Mouse (Mus musculus) MEL (cell line): ENCODE measurements around the gene Zfp335. TPM values are rescaled to one million over a fixed set of nuclear protein-coding genes. Genes with fewer than 3 reads are reported as not detected.

Experiments
- DNase-seq: peaks from one replicate; pipeline ENCODE4 v3.0.0; 2011; ENCODE audit warnings: low read depth, low spot score
- H3K27ac ChIP-seq: 2 replicates; pipeline ENCODE4 v1.5.1; 2012; ENCODE audit warnings: low read depth, mild to moderate bottlenecking, control low read depth, low read length, moderate library complexity; ENCODE audit not compliant: control insufficient read depth
- H3K27me3 ChIP-seq, 2 experiments: fragments of 150-350 bp in 1 of 2; sonication (generic) in 1 of 2; 2 replicates each; pipeline ENCODE4 v1.6.1; 2012; ENCODE audit warnings: low read length in 2 of 2, mild to moderate bottlenecking in 2 of 2, improper control_type of control experiment in 1 of 2, moderate library complexity in 1 of 2; ENCODE audit not compliant: insufficient read depth in 2 of 2, control insufficient read depth in 1 of 2
- H3K36me3 ChIP-seq, 2 experiments: 2 replicates each; pipeline ENCODE4 v1.6.1; 2012 to 2014; ENCODE audit warnings: low read length in 2 of 2, improper control_type of control experiment in 1 of 2, inconsistent platforms in 1 of 2, mild to moderate bottlenecking in 1 of 2; ENCODE audit not compliant: insufficient read depth in 2 of 2, control insufficient read depth in 1 of 2
- H3K4me1 ChIP-seq, 2 experiments: fragments of 150-350 bp in 1 of 2; sonication (generic) in 1 of 2; 2 replicates each; pipeline ENCODE4 v1.6.1; 2012; ENCODE audit warnings: low read length in 2 of 2, improper control_type of control experiment in 1 of 2, mild to moderate bottlenecking in 1 of 2; ENCODE audit not compliant: insufficient read depth in 2 of 2, control insufficient read depth in 1 of 2
- H3K4me3 ChIP-seq, 2 experiments: fragments of 150-350 bp in 1 of 2; sonication (generic) in 1 of 2; 2 replicates each; pipeline ENCODE4 v1.5.1; 2012; ENCODE audit warnings: low read depth in 2 of 2, low read length in 2 of 2, mild to moderate bottlenecking in 2 of 2, moderate library complexity in 2 of 2, control low read depth in 1 of 2, improper control_type of control experiment in 1 of 2; ENCODE audit not compliant: control insufficient read depth in 1 of 2, insufficient read depth in 1 of 2
- H3K79me2 ChIP-seq: 2 replicates; pipeline ENCODE4 v1.6.1; 2012; ENCODE audit warnings: mild to moderate bottlenecking, low read length, moderate library complexity; ENCODE audit not compliant: control insufficient read depth, poor library complexity, insufficient read depth
- H3K9ac ChIP-seq: 2 replicates; pipeline ENCODE4 v1.6.1; 2012; ENCODE audit warnings: low read depth, mild to moderate bottlenecking, control low read depth, low read length, moderate library complexity; ENCODE audit not compliant: control insufficient read depth, poor library complexity, severe bottlenecking
- H3K9me3 ChIP-seq: fragments of 150-350 bp; sonication (generic); replicated peaks from 2 replicates; pipeline ENCODE4 v1.6.1; 2012; ENCODE audit warnings: mild to moderate bottlenecking, low read length, improper control_type of control experiment, moderate library complexity; ENCODE audit not compliant: insufficient read depth
- BHLHE40 ChIP-seq: IDR thresholded peaks from 2 replicates; pipeline ENCODE4 v1.6.1; 2012; ENCODE audit warnings: low read depth, mild to moderate bottlenecking, inconsistent platforms, low read length, improper control_type of control experiment, borderline replicate concordance
- CHD1 ChIP-seq: IDR thresholded peaks from 2 replicates; pipeline ENCODE4 v1.6.1; 2012; ENCODE audit warnings: low read depth, mild to moderate bottlenecking, inconsistent platforms, low read length, improper control_type of control experiment
- CHD2 ChIP-seq: IDR thresholded peaks from 2 replicates; pipeline ENCODE4 v1.6.1; 2011; ENCODE audit warnings: low read length, improper control_type of control experiment
- ELF1 ChIP-seq: IDR thresholded peaks from 2 replicates; pipeline ENCODE4 v1.6.1; 2014; ENCODE audit warnings: low read depth, mild to moderate bottlenecking, inconsistent platforms, low read length, improper control_type of control experiment, moderate library complexity
- ETS1 ChIP-seq: IDR thresholded peaks from 2 replicates; pipeline ENCODE4 v1.6.1; 2012; ENCODE audit warnings: low read depth, mild to moderate bottlenecking, inconsistent platforms, low read length, improper control_type of control experiment, moderate library complexity
- JUND ChIP-seq: IDR thresholded peaks from 2 replicates; pipeline ENCODE4 v1.6.1; 2011; ENCODE audit warnings: low read depth, mild to moderate bottlenecking, improper control_type of control experiment, low read length
- KAT2A ChIP-seq: conservative IDR thresholded peaks from 2 replicates; pipeline ENCODE4 v1.6.1; 2012; ENCODE audit warnings: low read depth, low read length, improper control_type of control experiment, inconsistent platforms
- MAX ChIP-seq: IDR thresholded peaks from 2 replicates; pipeline ENCODE4 v1.6.1; 2011; ENCODE audit warnings: low read length, improper control_type of control experiment
- MAZ ChIP-seq: IDR thresholded peaks from 2 replicates; pipeline ENCODE4 v1.6.1; 2012; ENCODE audit warnings: low read depth, mild to moderate bottlenecking, inconsistent platforms, low read length, improper control_type of control experiment
- MEF2A ChIP-seq: IDR thresholded peaks from 2 replicates; pipeline ENCODE4 v1.6.1; 2014; ENCODE audit warnings: low read depth, mild to moderate bottlenecking, inconsistent platforms, low read length, improper control_type of control experiment; ENCODE audit not compliant: poor library complexity, insufficient replicate concordance, severe bottlenecking; ENCODE audit errors: extremely low read depth
- MXI1 ChIP-seq: IDR thresholded peaks from 2 replicates; pipeline ENCODE4 v1.6.1; 2011; ENCODE audit warnings: mild to moderate bottlenecking, low read depth, low read length, improper control_type of control experiment
- MYB ChIP-seq: IDR thresholded peaks from 2 replicates; pipeline ENCODE4 v1.6.1; 2011; ENCODE audit warnings: mild to moderate bottlenecking, low read depth, low read length, improper control_type of control experiment
- MYC ChIP-seq: IDR thresholded peaks from 2 replicates; pipeline ENCODE4 v1.6.1; 2011; ENCODE audit warnings: low read depth, mild to moderate bottlenecking, low read length, improper control_type of control experiment, moderate library complexity
- NRF1 ChIP-seq: IDR thresholded peaks from 2 replicates; pipeline ENCODE4 v1.6.1; 2014; ENCODE audit warnings: low read depth, mild to moderate bottlenecking, inconsistent platforms, low read length, improper control_type of control experiment, moderate library complexity; ENCODE audit not compliant: poor library complexity, insufficient read depth, severe bottlenecking
- POLR2A ChIP-seq, 2 experiments: IDR thresholded peaks; 2 replicates each; pipeline ENCODE4 v1.6.1; 2011 to 2012; ENCODE audit warnings: low read length in 2 of 2, mild to moderate bottlenecking in 2 of 2, control low read depth in 1 of 2, improper control_type of control experiment in 1 of 2, low read depth in 1 of 2, moderate library complexity in 1 of 2; ENCODE audit not compliant: control insufficient read depth in 1 of 2, insufficient read depth in 1 of 2, poor library complexity in 1 of 2
- POLR2AphosphoS2 ChIP-seq: IDR thresholded peaks from 2 replicates; pipeline ENCODE4 v1.6.1; 2011; ENCODE audit warnings: low read length, improper control_type of control experiment
- POLR2AphosphoS5 ChIP-seq: IDR thresholded peaks from 2 replicates; pipeline ENCODE4 v1.6.1; 2012; ENCODE audit warnings: low read depth, borderline replicate concordance, mild to moderate bottlenecking, inconsistent platforms, low read length, moderate library complexity, mixed read lengths
- RAD21 ChIP-seq: IDR thresholded peaks from 2 replicates; pipeline ENCODE4 v1.6.1; 2011; ENCODE audit warnings: mild to moderate bottlenecking, low read depth, low read length, improper control_type of control experiment
- SIN3A ChIP-seq: IDR thresholded peaks from 2 replicates; pipeline ENCODE4 v1.6.1; 2012; ENCODE audit warnings: low read length, improper control_type of control experiment, inconsistent platforms
- SMC3 ChIP-seq: IDR thresholded peaks from 2 replicates; pipeline ENCODE4 v1.6.1; 2011; ENCODE audit warnings: low read depth, low read length, improper control_type of control experiment
- TAL1 ChIP-seq: IDR thresholded peaks from 2 replicates; pipeline ENCODE4 v1.6.1; 2012; ENCODE audit warnings: mild to moderate bottlenecking, inconsistent platforms, low read length, moderate library complexity, mixed read lengths
- TBP ChIP-seq: IDR thresholded peaks from 2 replicates; pipeline ENCODE4 v1.8.0; 2011; ENCODE audit warnings: low read depth, low read length, improper control_type of control experiment
- TCF12 ChIP-seq: IDR thresholded peaks from 2 replicates; pipeline ENCODE4 v1.6.1; 2014; ENCODE audit warnings: low read depth, mild to moderate bottlenecking, inconsistent platforms, low read length, improper control_type of control experiment, moderate library complexity
- UBTF ChIP-seq: IDR thresholded peaks from 2 replicates; pipeline ENCODE4 v1.6.1; 2012; ENCODE audit warnings: low read depth, mild to moderate bottlenecking, inconsistent platforms, low read length, improper control_type of control experiment, moderate library complexity, borderline replicate concordance; ENCODE audit not compliant: insufficient read depth
- USF1 ChIP-seq: IDR thresholded peaks from 2 replicates; pipeline ENCODE4 v1.6.1; 2014; ENCODE audit warnings: low read depth, mild to moderate bottlenecking, inconsistent platforms, low read length, improper control_type of control experiment, moderate library complexity
- USF2 ChIP-seq, 2 experiments: IDR thresholded peaks; 2 replicates each; pipeline ENCODE4 v1.6.1; 2011 to 2012; ENCODE audit warnings: improper control_type of control experiment in 2 of 2, low read length in 2 of 2, borderline replicate concordance in 1 of 2, inconsistent platforms in 1 of 2, low read depth in 1 of 2, mild to moderate bottlenecking in 1 of 2; ENCODE audit not compliant: insufficient read depth in 1 of 2
- ZKSCAN1 ChIP-seq: IDR thresholded peaks from 2 replicates; pipeline ENCODE4 v1.6.1; 2012; ENCODE audit warnings: low read depth, mild to moderate bottlenecking, inconsistent platforms, low read length, improper control_type of control experiment, moderate library complexity
- ZNF384 ChIP-seq: IDR thresholded peaks from 2 replicates; pipeline ENCODE4 v1.6.1; 2012; ENCODE audit warnings: low read depth, mild to moderate bottlenecking, inconsistent platforms, low read length, improper control_type of control experiment
- polyA plus RNA-seq, 2 experiments: library from polyadenylated mRNA; stranded (reverse) in 1 of 2; unstranded in 1 of 2; fragments of >175 nt in 1 of 2; fragments of >200 nt in 1 of 2; gene quantifications; 2 replicates each; pipeline versions ENCODE4 v1.2.1 to v1.2.4; 2012; ENCODE audit warnings: low replicate concordance in 2 of 2, low read depth in 1 of 2; ENCODE audit not compliant: insufficient read length in 2 of 2, insufficient read depth in 1 of 2, missing spikeins in 1 of 2
- total RNA-seq: library from RNA; depleted of rRNA; stranded (reverse); fragments of 300-350 nt; gene quantifications from 2 replicates; pipeline ENCODE4 v1.2.3, GENCODE M21; 2012

Zfp335 gene
- total and polyA plus RNA-seq, 3 experiments, result 12.6 to 24.1 TPM; not detected in 1

GRCm38 (mm10) chr2:164861094-164861493 is 50.5 kb downstream of the Zfp335 start:
- no peak for TF ChIP-seq POLR2AphosphoS2
- no peak for TF ChIP-seq POLR2A (IDR thresholded peaks at IDR 0.05; ENCODE audit: control insufficient read depth in 1 of 2, insufficient read depth in 1 of 2, low read depth in 1 of 2, low read length in 2 of 2, poor library complexity in 1 of 2)
- no peak for TF ChIP-seq TCF12
- no peak for TF ChIP-seq ZNF384
- TF ChIP-seq MYC, result no peak
- H3K4me1 ChIP-seq, result peaks cover 21 to 38% of the 10 kb centered on the region in 2 experiments
- H3K36me3 ChIP-seq, result peaks cover 0 to 25% of the 10 kb centered on the region in 2 experiments; a peak in 2 of 4 replicates
- no peak for DNase-seq
- no peaks in the 10 kb centered on the region for H3K27me3 ChIP-seq
- no peak overlapping the region for H3K27ac ChIP-seq
- no peak overlapping the region for H3K4me3 ChIP-seq
- H3K9ac ChIP-seq, result no peak overlapping the region
- H3K79me2 ChIP-seq, result no peaks in the 10 kb centered on the region; the same call in 1 of the 2 replicates
- H3K9me3 ChIP-seq, result no peaks in the 10 kb centered on the region

DNA sequence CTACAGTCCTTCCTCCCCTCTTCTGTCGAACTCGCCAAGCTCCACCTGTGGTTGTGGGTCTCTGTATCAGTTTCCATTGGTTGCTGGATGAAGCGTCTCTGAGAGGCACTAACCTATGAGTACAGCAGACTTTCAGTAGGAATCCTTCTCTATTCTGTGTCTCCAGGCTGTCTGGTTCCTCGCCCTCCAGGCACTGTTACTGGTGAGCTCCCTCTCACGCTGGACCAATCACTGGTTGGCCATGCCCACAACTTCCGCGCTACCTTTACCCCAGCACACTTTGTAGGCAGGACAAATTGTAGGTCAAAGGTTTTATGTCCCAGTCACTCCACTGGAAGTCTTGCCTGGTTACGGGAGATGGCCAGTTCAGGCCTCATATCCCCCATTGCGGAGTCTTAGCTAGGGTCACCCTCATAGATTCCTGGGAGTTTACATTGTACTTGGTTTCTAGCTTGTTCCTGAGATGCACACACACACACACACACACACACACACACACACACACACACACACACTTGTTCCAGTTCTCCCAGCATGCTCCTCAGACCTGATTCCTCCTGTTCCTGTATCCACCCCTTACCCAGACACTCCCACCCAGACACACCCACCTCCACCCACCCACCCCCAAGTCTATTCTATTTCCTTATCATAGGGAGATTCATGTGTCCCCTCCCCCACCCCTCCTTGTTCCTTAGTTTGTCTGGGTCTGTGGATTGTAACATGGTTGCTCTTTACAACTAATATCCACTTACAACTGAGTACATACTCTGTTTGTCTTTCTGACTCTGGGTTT is 51.7 kb downstream of the Zfp335 start:
- H3K79me2 ChIP-seq, result no peaks in the 10 kb centered on the region; the same call in 1 of the 2 replicates
- peak overlapping the region; percentile 29 for H3K9ac ChIP-seq
- peaks cover 17 to 36% of the 10 kb centered on the region in 2 experiments for H3K4me1 ChIP-seq
- TF ChIP-seq MYB, result no peak
- TF ChIP-seq BHLHE40, result 0 out of 2 replicates have a peak, but pooled peaks have one; percentile 26
- TF ChIP-seq MEF2A, result no peak
- 0 out of 2 replicates have a peak, but pooled peaks have one; percentile 16 for TF ChIP-seq TCF12
- TF ChIP-seq KAT2A, result no peak
- no peak for TF ChIP-seq NRF1
- no peak for TF ChIP-seq UBTF
- TF ChIP-seq SMC3, result no peak
- TF ChIP-seq POLR2AphosphoS2, result no peak
- TF ChIP-seq ZKSCAN1, result no peak
- peak; percentile 38; the same call in 1 of the 2 replicates for TF ChIP-seq ELF1
- TF ChIP-seq MXI1, result no peak
- TF ChIP-seq POLR2AphosphoS5, result no peak
- TF ChIP-seq TAL1, result no peak
- peak; percentile 27; the same call in 1 of the 2 replicates for TF ChIP-seq ETS1
- peak; percentile 57; the same call in 1 of the 2 replicates for TF ChIP-seq TBP
- TF ChIP-seq SIN3A, result no peak
- TF ChIP-seq MAZ, result peak; percentile 48; the same call in 1 of the 2 replicates
- TF ChIP-seq CHD1, result no peak
- no peak for TF ChIP-seq ZNF384
- TF ChIP-seq USF1, result no peak
- TF ChIP-seq CHD2, result no peak
- TF ChIP-seq MAX, result no peak
- TF ChIP-seq JUND, result no peak
- no peak for TF ChIP-seq RAD21
- TF ChIP-seq USF2 (IDR thresholded peaks at IDR 0.05; ENCODE audit: borderline replicate concordance in 1 of 2, insufficient read depth in 1 of 2, low read depth in 1 of 2, low read length in 2 of 2), result no peak
- TF ChIP-seq MYC, result no peak; the same call in 1 of the 2 replicates

More for the DNA sequence above, 51.7 kb downstream of the Zfp335 start:
- Histone ChIP-seq H3K36me3 (peaks cover 0 to 24% of the 10 kb centered on the region in 2 experiments; a peak in 2 of 4 replicates), H3K27ac (peak overlapping the region; percentile 64), H3K4me3 (peak overlapping the region; percentile 17 to 39), H3K27me3 (no peaks in the 10 kb centered on the region), H3K9me3 (no peaks in the 10 kb centered on the region)
- DNase-seq, result peak; percentile 86
